Mouse (Mus musculus) hindbrain, postnatal 0 days (tissue): ENCODE measurements around the gene Grid2ip. TPM values are rescaled to one million over a fixed set of nuclear protein-coding genes. Genes with fewer than 3 reads are reported as not detected.

Experiments
- ATAC-seq: fragments of 200-750 bp; cut with Nextera tagmentation; 2 replicates; pipeline ENCODE4 v1.8.0; 2017; ENCODE audit warnings: mild to moderate bottlenecking, moderate TSS enrichment, moderate library complexity
- DNase-seq: peaks from one replicate; pipeline ENCODE4 v3.0.0-alpha.2; 2015; ENCODE audit warnings: low spot score
- H3K27ac ChIP-seq: fragments of 300-500 bp; sonication (generic); 2 replicates; pipeline ENCODE4 v1.5.1; 2014; ENCODE audit warnings: mild to moderate bottlenecking
- H3K27me3 ChIP-seq: fragments of 300-500 bp; sonication (generic); 2 replicates; pipeline ENCODE4 v1.6.1; 2014; ENCODE audit warnings: low read length, mixed read lengths; ENCODE audit not compliant: insufficient read depth
- H3K36me3 ChIP-seq: fragments of 300-500 bp; sonication (generic); 2 replicates; pipeline ENCODE4 v1.6.1; 2014; ENCODE audit warnings: low read length, mixed read lengths; ENCODE audit not compliant: insufficient read depth
- H3K4me1 ChIP-seq: fragments of 300-500 bp; sonication (generic); 2 replicates; pipeline ENCODE4 v1.6.1; 2014; ENCODE audit warnings: antibody characterized with exemption, low read length, mixed read lengths; ENCODE audit not compliant: insufficient read depth
- H3K4me2 ChIP-seq: fragments of 300-500 bp; sonication (generic); 2 replicates; pipeline ENCODE4 v1.6.1; 2014; ENCODE audit warnings: low read depth, mild to moderate bottlenecking, low read length, moderate library complexity, mixed read lengths
- H3K4me3 ChIP-seq: fragments of 300-500 bp; sonication (generic); 2 replicates; pipeline ENCODE4 v1.5.1; 2014; ENCODE audit warnings: low read length
- H3K9ac ChIP-seq: fragments of 300-500 bp; sonication (generic); replicated peaks from 2 replicates; pipeline ENCODE4 v1.6.1; 2014; ENCODE audit warnings: mild to moderate bottlenecking, low read length, moderate library complexity, mixed read lengths
- H3K9me3 ChIP-seq: fragments of 300-500 bp; sonication (generic); 2 replicates; pipeline ENCODE4 v1.6.1; 2016; ENCODE audit warnings: low read length, mixed read lengths
- CTCF ChIP-seq: IDR thresholded peaks from 2 replicates; pipeline ENCODE4 v1.5.1; 2016; ENCODE audit warnings: antibody characterized with exemption, control low read depth, low read depth
- WGBS: fragments of 180-500 bp; shearing (Covaris S2); extraction: QIAGEN DNeasy Blood & Tissue Kit; methylation state at CpG from one replicate; pipeline ENCODE4 v1.1.7; 2014; 5-methylcytosine and 5-hydroxymethylcytosine counted together
- polyA plus RNA-seq: library from polyadenylated mRNA; unstranded; fragments of >200 nt; fragmentation: Nextera tagmentation; extraction: Ambion mirVana; gene quantifications from 2 replicates; pipeline ENCODE4 v1.2.1, GENCODE M21; 2015
- total RNA-seq: library from RNA; depleted of rRNA; stranded (reverse); fragments of >200 nt; gene quantifications from 2 replicates; pipeline ENCODE4 v1.2.3, GENCODE M21; 2014

The Grid2ip gene
- total and polyA plus RNA-seq, 2 experiments from 2014 or later = 1.2 to 5.1 TPM

DNA sequence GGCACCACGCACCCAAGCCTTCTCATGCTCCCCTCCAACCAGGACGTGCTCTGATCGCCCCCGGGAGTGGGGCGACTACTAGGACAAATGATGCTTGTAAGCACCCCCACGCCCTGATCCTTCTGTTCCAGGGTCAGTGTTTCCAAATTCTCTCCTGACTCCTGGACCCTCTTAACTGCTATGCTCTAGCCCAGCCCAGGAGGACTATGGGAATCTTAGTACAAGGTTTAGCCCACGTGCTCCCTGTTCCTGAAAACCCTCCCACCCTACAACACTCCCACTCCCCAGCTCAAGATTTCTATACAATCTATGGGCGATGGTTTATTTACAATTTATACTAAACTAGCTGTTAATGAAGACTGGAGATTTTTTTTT lies 41.6 kb upstream of the Grid2ip start:
- Histone ChIP-seq H3K27me3 (no peaks in the 10 kb centered on the region), H3K36me3 (peaks cover 42% of the 10 kb centered on the region), H3K9ac (peak overlapping the region; percentile 93; the same call in 1 of the 2 replicates), H3K4me3 (peak overlapping the region; percentile 68), H3K4me2 (peak overlapping the region; percentile 88), H3K27ac (no peak overlapping the region), H3K4me1 (peaks cover 10% of the 10 kb centered on the region; the same call in 1 of the 2 replicates), H3K9me3 (no peaks in the 10 kb centered on the region)
- DNase-seq (no peak), ATAC-seq (peak; percentile 46)
- WGBS = 18% methylated on average over 8 of the region's 8 CpGs
- no peak for TF ChIP-seq CTCF

- WGBS = 75% methylated on average over 5 of the region's 5 CpGs
- H3K4me2 ChIP-seq = no peak overlapping the region
- peaks cover 10% of the 10 kb centered on the region; the same call in 1 of the 2 replicates for H3K4me1 ChIP-seq
- H3K9me3 ChIP-seq = no peaks in the 10 kb centered on the region
- ATAC-seq = no peak
- H3K27ac ChIP-seq = no peak overlapping the region
- no peak overlapping the region for H3K9ac ChIP-seq
- H3K27me3 ChIP-seq = no peaks in the 10 kb centered on the region
- no peak overlapping the region for H3K4me3 ChIP-seq
- DNase-seq = no peak
- no peak for TF ChIP-seq CTCF
- H3K36me3 ChIP-seq = peaks cover 41% of the 10 kb centered on the region
Observed at GRCm38 (mm10) chr5:143316605-143317287, 40.4 kb upstream of the Grid2ip start.

DNA sequence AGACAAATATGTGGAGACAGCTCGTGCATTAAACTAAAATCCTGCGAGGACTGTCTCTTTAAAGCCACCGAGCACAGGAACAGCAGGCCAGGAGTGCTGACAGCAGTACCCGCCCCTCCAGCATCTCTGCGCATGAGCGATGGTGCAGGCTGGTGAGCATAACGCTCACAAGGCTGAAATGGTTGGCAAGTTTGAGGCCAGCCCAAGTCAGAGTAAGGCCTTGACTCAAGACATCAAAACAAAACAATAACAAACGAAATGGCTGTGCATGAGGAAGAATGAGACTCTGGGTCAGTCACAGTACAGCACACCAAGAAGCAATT lies 39.9 kb upstream of the Grid2ip start:
- H3K9me3 ChIP-seq = no peaks in the 10 kb centered on the region
- 86% methylated on average over 8 of the region's 8 CpGs for WGBS

DNA sequence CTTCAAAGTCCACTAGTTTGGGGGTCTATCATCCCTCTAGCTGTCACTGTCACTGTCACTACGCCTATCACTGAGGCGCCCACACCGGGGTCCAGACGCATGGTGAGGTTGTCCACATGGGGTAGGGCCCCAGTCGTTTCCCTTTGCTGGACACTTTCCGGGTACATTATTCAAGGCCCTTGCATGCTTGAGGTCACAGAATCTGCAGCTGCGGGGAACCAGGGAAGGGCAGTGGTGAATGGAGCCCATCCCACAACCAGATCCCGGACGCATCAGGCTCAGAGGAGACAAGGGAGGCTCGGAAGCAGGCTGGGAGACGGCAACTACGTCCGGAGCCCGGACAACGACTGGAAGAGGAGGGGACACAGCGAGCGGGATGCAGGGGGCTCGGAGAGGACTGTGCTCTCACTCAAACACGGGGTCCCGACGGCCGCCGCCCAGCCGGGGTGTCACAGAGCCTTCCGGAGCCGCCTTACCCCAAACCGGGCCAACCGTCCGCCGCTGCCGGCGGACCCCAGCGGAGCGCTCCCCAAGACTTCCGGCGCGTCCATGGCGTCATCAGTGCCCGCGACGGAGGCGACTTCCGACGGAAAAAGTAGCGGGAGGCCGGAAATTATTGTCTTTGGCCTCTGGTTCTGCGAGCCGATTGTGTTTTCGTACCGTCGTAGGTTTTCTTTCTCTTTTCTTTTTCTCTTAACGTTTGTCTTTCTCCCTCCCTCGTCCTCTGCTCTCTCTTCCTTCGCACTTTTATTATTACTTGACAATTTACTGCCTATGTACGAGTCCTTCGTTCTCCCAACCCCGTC lies 28.2 kb upstream of the Grid2ip start, which contains the start of gene Zdhhc4:
Gene Zdhhc4 (minus strand): TSS at position 567 of the 806 bp plus-strand sequence.
- no peak for TF ChIP-seq CTCF
- Histone ChIP-seq H3K4me1 (peaks cover 9% of the 10 kb centered on the region; the same call in 1 of the 2 replicates), H3K36me3 (peaks cover 25% of the 10 kb centered on the region), H3K27me3 (no peaks in the 10 kb centered on the region), H3K4me2 (peak within 1 kb of the TSS; percentile 90), H3K27ac (peak within 1 kb of the TSS; percentile 79), H3K4me3 (peak within 1 kb of the TSS; percentile 80), H3K9me3 (no peaks in the 10 kb centered on the region), H3K9ac (peak within 1 kb of the TSS; percentile 87)
- ATAC-seq (peak; percentile 80), DNase-seq (peak; percentile 97)
- WGBS = under 1% methylated on average over 57 of the region's 57 CpGs

More for the DNA sequence above, 39.9 kb upstream of the Grid2ip start:
- no peak overlapping the region for H3K4me3 ChIP-seq
- H3K36me3 ChIP-seq = peaks cover 44% of the 10 kb centered on the region
- no peaks in the 10 kb centered on the region for H3K27me3 ChIP-seq
- TF ChIP-seq CTCF = no peak
- H3K4me1 ChIP-seq = peaks cover 10% of the 10 kb centered on the region; the same call in 1 of the 2 replicates
- ATAC-seq (no peak), DNase-seq (no peak)
- no peak overlapping the region for H3K27ac ChIP-seq
- no peak overlapping the region for H3K9ac ChIP-seq
- no peak overlapping the region for H3K4me2 ChIP-seq

- Histone ChIP-seq H3K9ac (no peak overlapping the region), H3K27me3 (0 out of 2 replicates have a peak, but pooled peaks cover 4% of the 10 kb centered on the region), H3K4me1 (0 out of 2 replicates have a peak, but pooled peaks cover 2% of the 10 kb centered on the region), H3K4me3 (no peak overlapping the region), H3K9me3 (no peaks in the 10 kb centered on the region), H3K36me3 (no peaks in the 10 kb centered on the region), H3K27ac (no peak overlapping the region), H3K4me2 (peak overlapping the region; percentile 30; the same call in 1 of the 2 replicates)
- peak; percentile 90 for DNase-seq
- TF ChIP-seq CTCF = peak; percentile 89
- ATAC-seq = peak; percentile 57; the same call in 1 of the 2 replicates
- whole genome bisulfite sequencing = 13% methylated on average over 5 of the region's 5 CpGs
Observed at GRCm38 (mm10) chr5:143333872-143334271, 23.3 kb upstream of the Grid2ip start.

- no peak for TF ChIP-seq CTCF
- ATAC-seq = peak; percentile 37; the same call in 1 of the 2 replicates
- DNase-seq = no peak
- 0 out of 2 replicates have a peak, but pooled peaks cover 4% of the 10 kb centered on the region for H3K27me3 ChIP-seq
- no peak overlapping the region for H3K27ac ChIP-seq
- no peaks in the 10 kb centered on the region for H3K36me3 ChIP-seq
- no peaks in the 10 kb centered on the region for H3K9me3 ChIP-seq
- H3K4me3 ChIP-seq = no peak overlapping the region
- 0 out of 2 replicates have a peak, but pooled peaks cover 2% of the 10 kb centered on the region for H3K4me1 ChIP-seq
- no peak overlapping the region for H3K9ac ChIP-seq
- WGBS = 60% methylated on average over 14 of the region's 14 CpGs
- H3K4me2 ChIP-seq = peak overlapping the region; percentile 30; the same call in 1 of the 2 replicates
Observed at GRCm38 (mm10) chr5:143334418-143335088, 22.6 kb upstream of the Grid2ip start.
